Mouse (Mus musculus) lung, postnatal 0 days (tissue): Measurements from ENCODE around the gene Myh13.

Experiments used
- CTCF ChIP-seq: IDR thresholded peaks from 2 replicates; pipeline ENCODE4 v1.5.1; 2016; ENCODE audit warnings: antibody characterized with exemption, mild to moderate bottlenecking
- EP300 ChIP-seq: IDR thresholded peaks from 2 replicates; pipeline ENCODE4 v1.6.1; 2016; ENCODE audit warnings: antibody characterized with exemption, mild to moderate bottlenecking, control low read depth

- TF ChIP-seq CTCF (no peak), EP300 (no peak)
Observed at GRCm38 (mm10) chr11:67386815-67387415, 65.5 kb downstream of the Myh13 start.
